Mouse (Mus musculus) thymus, adult 18-20 months (tissue): ENCODE measurements at regions not wholly inside any gene's neighbourhood (a gene's known extent, or its start where the extent isn't known, plus 50 kb on each side); places are given as distances from the start of the nearest gene placed in this dataset.

Source experiments
- DNase-seq, 2 experiments: peaks; one replicate each; pipeline ENCODE4 v3.0.0; 2022; ENCODE audit warnings: mixed read lengths in 2 of 2

GRCm38 (mm10) chr13:111170269-111171165 is 84.3 kb upstream of the Actbl2 start:
- DNase-seq, result no peak

GRCm38 (mm10) chr13:111179186-111179585 is 75.6 kb upstream of the Actbl2 start:
- no peak for DNase-seq

- DNase-seq, result no peak
Observed at GRCm38 (mm10) chr13:111183293-111183692, 71.5 kb upstream of the Actbl2 start.

GRCm38 (mm10) chr13:111185799-111186198 is 69.0 kb upstream of the Actbl2 start:
- DNase-seq, result no peak

- no peak for DNase-seq
Observed at GRCm38 (mm10) chr13:111186833-111187232, 68.0 kb upstream of the Actbl2 start.

GRCm38 (mm10) chr13:111193919-111194318 is 60.9 kb upstream of the Actbl2 start:
- no peak for DNase-seq

GRCm38 (mm10) chr13:111194337-111194736 is 60.5 kb upstream of the Actbl2 start:
- no peak for DNase-seq

- no peak for DNase-seq
Observed at GRCm38 (mm10) chr13:111201532-111201931, 53.3 kb upstream of the Actbl2 start.

- no peak for DNase-seq
Observed at GRCm38 (mm10) chr13:111204580-111205285, 50.1 kb upstream of the Actbl2 start.
